Mouse (Mus musculus) heart, adult 2 months (tissue): ENCODE data around the gene Mef2a. TPM values are rescaled to one million over a fixed set of nuclear protein-coding genes. Genes with fewer than 3 reads are reported as not detected.

Experiments used
- DNase-seq, 2 experiments: peaks; one replicate each; pipeline ENCODE4 v3.0.0; 2021
- H3K27ac ChIP-seq: fragments of 200-600 bp; 2 replicates; pipeline ENCODE4 v1.8.1; 2022
- H3K27me3 ChIP-seq: fragments of 200-500 bp; 2 replicates; pipeline ENCODE4 v1.6.1; 2012; ENCODE audit warnings: mild to moderate bottlenecking, low read length, inconsistent platforms, mixed read lengths; ENCODE audit not compliant: control insufficient read depth, insufficient read depth
- H3K36me3 ChIP-seq: fragments of 200-500 bp; 2 replicates; pipeline ENCODE4 v1.6.1; 2012; ENCODE audit warnings: low read length, inconsistent platforms; ENCODE audit not compliant: control insufficient read depth, insufficient read depth
- H3K4me1 ChIP-seq: fragments of 200-500 bp; 2 replicates; pipeline ENCODE4 v1.6.1; 2011; ENCODE audit warnings: low read length; ENCODE audit not compliant: control insufficient read depth, insufficient read depth
- H3K4me3 ChIP-seq: fragments of 200-600 bp; 2 replicates; pipeline ENCODE4 v1.8.1; 2022
- H3K79me2 ChIP-seq: fragments of 200-500 bp; replicated peaks from 2 replicates; pipeline ENCODE4 v1.6.1; 2012; ENCODE audit warnings: mild to moderate bottlenecking, inconsistent platforms, low read length, moderate library complexity, mixed read lengths; ENCODE audit not compliant: control insufficient read depth, insufficient read depth
- H3K9ac ChIP-seq: fragments of 200-500 bp; 2 replicates; pipeline ENCODE4 v1.6.1; 2012; ENCODE audit warnings: low read depth, mild to moderate bottlenecking, control low read depth, inconsistent platforms, low read length, mixed read lengths
- CTCF ChIP-seq: fragments of 200-600 bp; IDR thresholded peaks from 2 replicates; pipeline ENCODE4 v1.8.1; 2022; ENCODE audit warnings: antibody characterized with exemption, mild to moderate bottlenecking, moderate library complexity
- EP300 ChIP-seq: fragments of 200-500 bp; IDR thresholded peaks from 2 replicates; pipeline ENCODE4 v1.6.1; 2011; ENCODE audit warnings: low read depth, low read length, control low read depth; ENCODE audit not compliant: insufficient read depth
- POLR2A ChIP-seq: fragments of 200-500 bp; IDR thresholded peaks from 2 replicates; pipeline ENCODE4 v1.6.1; 2011; ENCODE audit warnings: mild to moderate bottlenecking, low read depth, low read length, control low read depth; ENCODE audit not compliant: insufficient read depth
- WGBS: fragments of 180-500 bp; shearing (Covaris S2); methylation state at CpG from one replicate; pipeline ENCODE4 v1.1.7; 2018; 5-methylcytosine and 5-hydroxymethylcytosine counted together
- intact Hi-C: fragments of 180-260 bp; cut with DNase I; formaldehyde crosslinking; loops from one replicate; pipeline ENCODE4 v1.15.1; 2025
- polyA plus RNA-seq: library from polyadenylated mRNA; depleted of rRNA; stranded (reverse); fragments of >200 nt; gene quantifications from 2 replicates; pipeline ENCODE4 v1.2.3, GENCODE M21; 2012
- total RNA-seq, 2 experiments: library from RNA; stranded (reverse); gene quantifications; 2 replicates each; pipeline ENCODE4 v1.2.3; 2021

The Mef2a gene
- total and polyA plus RNA-seq, 3 experiments = 73.4 to 141 (median 134) TPM

- Histone ChIP-seq H3K27me3 (no peaks in the 10 kb centered on the region), H3K4me1 (peaks cover 3% of the 10 kb centered on the region; the same call in 1 of the 2 replicates), H3K4me3 (no peak overlapping the region), H3K36me3 (no peaks in the 10 kb centered on the region), H3K79me2 (no peaks in the 10 kb centered on the region), H3K9ac (no peak overlapping the region), H3K27ac (no peak overlapping the region)
- TF ChIP-seq CTCF (no peak), POLR2A (no peak), EP300 (no peak)
- intact Hi-C loops = no loop called here
- no peak for DNase-seq
- 31% methylated on average over 6 of the region's 6 CpGs for WGBS
Observed at GRCm38 (mm10) chr7:67210004-67210833, 162.4 kb downstream of the Mef2a start.

GRCm38 (mm10) chr7:67208317-67208716 lies 164.3 kb downstream of the Mef2a start:
- TF ChIP-seq CTCF = no peak
- no peak overlapping the region for H3K9ac ChIP-seq
- H3K4me3 ChIP-seq = no peak overlapping the region
- 84% methylated on average over 1 of the region's 1 CpGs for WGBS
- no peaks in the 10 kb centered on the region for H3K36me3 ChIP-seq
- no peak for DNase-seq
- H3K27ac ChIP-seq = no peak overlapping the region
- no peaks in the 10 kb centered on the region for H3K27me3 ChIP-seq
- H3K79me2 ChIP-seq = no peaks in the 10 kb centered on the region
- peaks cover 3% of the 10 kb centered on the region; the same call in 1 of the 2 replicates for H3K4me1 ChIP-seq
- intact Hi-C loops = no loop called here

GRCm38 (mm10) chr7:67207701-67208100 lies 165.0 kb downstream of the Mef2a start:
- Histone ChIP-seq H3K27me3 (no peaks in the 10 kb centered on the region), H3K79me2 (no peaks in the 10 kb centered on the region), H3K4me1 (peaks cover 3% of the 10 kb centered on the region; the same call in 1 of the 2 replicates), H3K4me3 (no peak overlapping the region), H3K36me3 (no peaks in the 10 kb centered on the region), H3K27ac (no peak overlapping the region), H3K9ac (no peak overlapping the region)
- intact Hi-C loops = no loop called here
- WGBS = 70% methylated on average over 6 of the region's 6 CpGs
- no peak for DNase-seq
- TF ChIP-seq EP300 (no peak), CTCF (no peak), POLR2A (no peak)

DNA sequence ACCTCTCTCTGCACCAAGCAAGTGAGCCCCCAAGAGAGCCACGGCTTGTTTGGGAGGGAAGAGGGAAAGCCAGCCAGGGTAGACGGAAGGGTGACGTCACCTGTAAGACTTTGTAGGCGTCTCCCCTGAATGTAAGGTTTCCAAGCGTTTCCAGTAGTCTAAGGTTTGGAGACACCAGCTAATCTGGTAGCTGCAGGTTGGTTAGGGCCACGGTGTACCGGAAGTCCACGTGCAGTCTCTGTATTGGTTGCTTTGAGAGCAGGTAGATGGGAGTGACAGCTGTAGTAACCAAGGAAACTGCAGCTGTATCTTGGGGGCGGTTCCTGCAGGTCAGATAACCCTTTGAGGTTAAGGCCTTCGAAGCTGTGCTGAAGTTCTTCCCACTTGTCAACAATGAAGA lies 166.2 kb downstream of the Mef2a start:
- Histone ChIP-seq H3K79me2 (no peaks in the 10 kb centered on the region), H3K36me3 (no peaks in the 10 kb centered on the region), H3K9ac (no peak overlapping the region), H3K4me3 (no peak overlapping the region), H3K27ac (no peak overlapping the region), H3K4me1 (0 out of 2 replicates have a peak, but pooled peaks cover 1% of the 10 kb centered on the region), H3K27me3 (no peaks in the 10 kb centered on the region)
- 62% methylated on average over 10 of the region's 10 CpGs for WGBS
- no peak for DNase-seq
- intact Hi-C loops = no loop called here
- TF ChIP-seq CTCF (no peak), POLR2A (no peak), EP300 (no peak)

- whole genome bisulfite sequencing = 87% methylated on average over 9 of the region's 9 CpGs
- Histone ChIP-seq H3K36me3 (no peaks in the 10 kb centered on the region), H3K9ac (no peak overlapping the region), H3K4me3 (no peak overlapping the region), H3K4me1 (0 out of 2 replicates have a peak, but pooled peaks cover 1% of the 10 kb centered on the region), H3K27me3 (no peaks in the 10 kb centered on the region), H3K27ac (no peak overlapping the region), H3K79me2 (no peaks in the 10 kb centered on the region)
- intact Hi-C loops = no loop called here
- no peak for DNase-seq
- TF ChIP-seq EP300 = no peak
- TF ChIP-seq POLR2A = no peak
- TF ChIP-seq CTCF = no peak
Observed at GRCm38 (mm10) chr7:67205734-67206425, 166.8 kb downstream of the Mef2a start.

DNA sequence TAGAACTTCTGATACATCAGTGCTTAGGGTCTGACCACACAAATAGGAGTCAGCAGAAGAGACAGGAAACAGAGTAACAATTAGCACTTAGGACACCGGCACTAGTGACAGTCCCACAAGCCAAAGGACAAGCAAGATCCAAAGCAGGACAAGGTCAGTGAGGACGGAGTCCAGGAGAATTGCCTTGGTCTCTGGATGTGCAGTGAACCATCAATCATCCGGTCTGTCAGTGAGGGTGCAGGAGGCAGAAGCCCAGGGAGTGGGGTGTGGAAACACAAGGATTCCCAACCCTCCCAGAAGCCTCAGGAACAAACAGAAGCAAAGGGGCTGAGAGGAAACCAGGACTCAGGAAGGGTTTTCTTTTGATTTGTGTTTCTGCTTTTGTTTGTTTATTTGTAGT lies 169.0 kb downstream of the Mef2a start:
- intact Hi-C loops = no loop called here
- TF ChIP-seq CTCF (no peak), POLR2A (no peak), EP300 (no peak)
- H3K4me1 ChIP-seq = no peaks in the 10 kb centered on the region
- no peak overlapping the region for H3K27ac ChIP-seq
- H3K4me3 ChIP-seq = no peak overlapping the region
- 76% methylated on average over 3 of the region's 3 CpGs for WGBS
- no peaks in the 10 kb centered on the region for H3K27me3 ChIP-seq
- no peak overlapping the region for H3K9ac ChIP-seq
- DNase-seq = no peak
- H3K36me3 ChIP-seq = no peaks in the 10 kb centered on the region
- no peaks in the 10 kb centered on the region for H3K79me2 ChIP-seq
